Mouse (Mus musculus): ENCODE data around the gene Prkd3. TPM values are rescaled to one million over a fixed set of nuclear protein-coding genes. Genes with fewer than 3 reads are reported as not detected.

Prkd3 gene
- 17.8 and 19.4 TPM in 2 replicates for polyA plus RNA-seq (2012; rRNA removed)

GRCm38 (mm10) chr17:79020208-79020983, at the start of gene Prkd3:
Gene Prkd3 (minus strand): TSS chr17:79020816.

DNA sequence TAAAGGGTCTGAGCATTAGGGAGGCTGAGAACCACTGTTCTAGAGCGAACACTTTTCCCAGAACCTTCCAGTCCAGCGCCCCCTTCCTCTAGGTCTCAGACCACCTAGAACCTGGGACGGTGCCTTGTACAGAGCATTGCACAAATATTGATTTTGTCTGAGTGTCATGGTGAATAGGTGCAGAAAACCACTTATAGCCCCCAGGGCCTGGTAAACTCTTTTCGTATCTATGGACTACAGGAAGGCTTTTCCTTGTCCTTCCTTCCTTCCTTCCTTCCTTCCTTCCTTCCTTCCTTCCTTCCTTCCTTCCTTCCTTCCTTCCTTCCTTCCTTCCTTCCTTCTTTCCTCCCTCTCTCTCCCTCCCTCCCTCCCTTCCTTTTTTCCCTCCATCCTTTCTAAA, 31.0 kb upstream of the Prkd3 start, which contains the start of gene Qpct:
Gene Qpct, plus strand, starts transcription at position 301 of the 400 bp plus-strand sequence.

DNA sequence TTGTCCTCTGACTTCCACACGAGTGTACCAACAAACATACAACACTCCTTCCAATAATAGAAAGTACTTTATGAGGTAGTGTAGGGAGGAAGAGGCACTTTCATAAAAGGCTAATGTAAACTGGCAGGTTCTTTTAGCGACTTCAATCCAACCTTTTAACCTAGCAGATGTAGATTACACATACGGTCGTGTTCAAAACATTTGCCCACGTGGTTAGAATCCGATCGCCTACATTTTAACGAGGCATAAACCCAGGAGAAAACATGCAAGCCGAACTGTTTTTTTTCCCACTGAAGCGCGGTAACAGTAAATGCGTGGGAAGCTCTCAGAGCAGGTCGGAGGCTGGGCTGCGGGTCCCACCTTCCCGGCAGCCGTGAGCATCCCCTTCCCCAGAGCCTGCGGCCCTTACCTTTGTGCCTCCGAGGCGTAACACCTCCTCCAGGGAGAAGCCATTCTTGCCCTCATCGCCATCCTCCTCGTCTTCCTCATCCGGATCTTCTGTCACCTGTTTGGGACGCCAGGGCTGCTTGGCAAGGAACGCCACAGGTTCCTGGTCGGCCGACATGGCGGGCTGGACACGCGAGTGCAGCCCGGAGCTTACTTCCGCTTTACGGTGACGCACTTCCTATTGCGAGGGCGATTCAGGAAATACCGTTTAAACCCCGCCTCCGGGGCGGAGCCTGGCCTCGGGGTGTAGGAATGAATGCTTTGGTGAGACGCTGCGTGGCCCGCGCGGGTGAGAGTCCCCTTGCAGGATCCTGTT, 84.0 kb downstream of the Prkd3 start, which contains the start of the genes Cebpz and Ndufaf7:
Gene Cebpz, minus strand, starts transcription at position 601 of the 763 bp plus-strand sequence.
Gene Ndufaf7, plus strand, starts transcription at position 671 of the 763 bp plus-strand sequence.

DNA sequence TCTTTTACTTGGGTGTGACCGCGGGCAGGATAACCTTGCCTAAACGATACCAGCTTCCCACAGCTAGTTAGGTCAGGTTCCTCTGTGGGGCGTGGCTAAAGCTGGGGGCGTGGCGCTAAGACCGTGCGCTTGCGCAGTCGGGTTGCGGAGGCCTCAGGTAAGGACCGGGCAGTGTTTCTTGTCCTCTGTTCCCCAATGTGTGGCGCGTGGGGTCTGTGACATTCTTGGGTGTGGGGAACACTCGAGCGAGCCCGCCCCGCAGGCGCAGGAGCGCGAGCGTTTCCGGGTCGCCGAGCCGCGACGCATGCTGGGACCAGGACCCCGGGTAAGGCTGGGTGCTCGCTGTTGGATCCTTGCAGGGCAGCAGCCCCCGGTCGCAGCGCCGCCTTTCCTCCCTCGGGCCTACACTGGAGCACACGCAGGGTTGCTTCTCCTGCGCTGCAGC, 104.2 kb downstream of the Prkd3 start, which contains the start of gene Cebpzos:
Gene Cebpzos, plus strand, starts transcription at position 132 of the 445 bp plus-strand sequence.

DNA sequence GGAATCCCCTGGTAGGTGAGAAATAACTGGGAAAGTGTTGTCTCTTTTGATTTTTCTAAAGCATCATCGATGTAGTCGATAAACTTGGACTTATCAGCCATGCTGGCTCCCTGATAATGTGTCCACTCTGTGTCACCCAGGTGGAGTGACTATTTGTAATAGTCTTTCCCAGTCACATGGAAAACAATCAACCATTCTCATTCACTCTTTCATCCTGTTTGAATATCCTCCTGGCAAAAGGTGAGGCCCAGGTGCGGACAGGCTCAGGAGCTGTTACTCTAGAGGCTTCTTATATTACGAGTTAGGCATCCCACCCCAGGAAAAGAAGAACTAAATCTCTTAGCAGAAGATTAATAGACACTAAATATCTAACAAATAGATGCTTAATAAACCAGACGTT, 113.7 kb downstream of the Prkd3 start, which contains the start of gene Sult6b1:
Gene Sult6b1, minus strand, starts transcription at position 101 of the 400 bp plus-strand sequence.

Other genes with a start within 250 kb of the Prkd3 start
- gene Heatr5b, start 185.5 kb downstream of the Prkd3 start, polyA plus RNA-seq (2012; rRNA removed) = 31.5 and 32.3 TPM in 2 replicates
- gene Gpatch11, start 185.2 kb downstream of the Prkd3 start, polyA plus RNA-seq (2012; rRNA removed) = 25.1 and 29.8 TPM in 2 replicates
- gene Eif2ak2, start 138.2 kb downstream of the Prkd3 start, polyA plus RNA-seq (2012; rRNA removed) = 1.5 and 2.0 TPM in 2 replicates
- gene Sult6b1, start 113.8 kb downstream of the Prkd3 start, polyA plus RNA-seq (2012; rRNA removed) = 0.11 TPM in 1 of 2 replicates, not detected in the other
- 44.3 and 51.9 TPM in 2 replicates for gene Cebpzos, start 104.3 kb downstream of the Prkd3 start, polyA plus RNA-seq (2012; rRNA removed)
- gene Cebpz, start 83.8 kb downstream of the Prkd3 start, polyA plus RNA-seq (2012; rRNA removed) = 20.8 and 21.3 TPM in 2 replicates
- gene Ndufaf7, start 83.7 kb downstream of the Prkd3 start, polyA plus RNA-seq (2012; rRNA removed) = 42.6 and 44.5 TPM in 2 replicates
- gene Qpct, start 31.1 kb upstream of the Prkd3 start, polyA plus RNA-seq (2012; rRNA removed) = 16.9 and 19.5 TPM in 2 replicates